Mouse (Mus musculus) liver, adult 2 months (tissue): ENCODE measurements at regions not wholly inside any gene's neighbourhood (a gene's known extent, or its start where the extent isn't known, plus 50 kb on each side); places are given as distances from the start of the nearest gene placed in this dataset.

ENCODE experiments used
- DNase-seq: peaks from one replicate; pipeline ENCODE4 v3.0.0-alpha.2; 2011; ENCODE audit warnings: low read depth, low spot score; ENCODE audit errors: extremely low read depth
- H3K27ac ChIP-seq: fragments of 200-500 bp; replicated peaks from 2 replicates; pipeline ENCODE4 v1.5.1; 2012; ENCODE audit warnings: low read depth, mild to moderate bottlenecking, control low read depth, inconsistent platforms, low read length; ENCODE audit not compliant: insufficient read depth
- H3K27me3 ChIP-seq: fragments of 200-500 bp; 2 replicates; pipeline ENCODE4 v1.6.1; 2012; ENCODE audit warnings: mild to moderate bottlenecking, moderate library complexity, low read length, inconsistent platforms; ENCODE audit not compliant: control insufficient read depth, insufficient read depth
- H3K36me3 ChIP-seq: fragments of 200-500 bp; 2 replicates; pipeline ENCODE4 v1.6.1; 2012; ENCODE audit warnings: low read length, inconsistent platforms; ENCODE audit not compliant: control insufficient read depth, insufficient read depth
- H3K4me1 ChIP-seq: fragments of 200-500 bp; 2 replicates; pipeline ENCODE4 v1.6.1; 2011; ENCODE audit warnings: low read length; ENCODE audit not compliant: control insufficient read depth, insufficient read depth
- H3K4me3 ChIP-seq: fragments of 200-500 bp; 2 replicates; pipeline ENCODE4 v1.5.1; 2011; ENCODE audit warnings: low read depth, mild to moderate bottlenecking, control low read depth, low read length, moderate library complexity; ENCODE audit not compliant: insufficient read depth
- H3K79me2 ChIP-seq: fragments of 200-500 bp; 2 replicates; pipeline ENCODE4 v1.6.1; 2012; ENCODE audit warnings: inconsistent platforms, mild to moderate bottlenecking, low read length, moderate library complexity; ENCODE audit not compliant: control insufficient read depth, insufficient read depth
- H3K9ac ChIP-seq: fragments of 200-500 bp; 2 replicates; pipeline ENCODE4 v1.6.1; 2012; ENCODE audit warnings: low read depth, mild to moderate bottlenecking, control low read depth, inconsistent platforms, low read length
- CTCF ChIP-seq: fragments of 200-500 bp; IDR thresholded peaks from 2 replicates; pipeline ENCODE4 v1.5.1; 2011; ENCODE audit warnings: low read depth, low read length, control low read depth
- POLR2A ChIP-seq: fragments of 200-500 bp; IDR thresholded peaks from 2 replicates; pipeline ENCODE4 v1.6.1; 2011; ENCODE audit warnings: low read length, control low read depth; ENCODE audit not compliant: insufficient read depth; ENCODE audit errors: extremely low read depth
- WGBS: fragments of 180-500 bp; shearing (Covaris S2); methylation state at CpG from one replicate; pipeline ENCODE4 v1.1.7; 2018; 5-methylcytosine and 5-hydroxymethylcytosine counted together

- Histone ChIP-seq H3K36me3 (no peaks in the 10 kb centered on the region), H3K79me2 (no peaks in the 10 kb centered on the region), H3K9ac (no peak overlapping the region), H3K27me3 (no peaks in the 10 kb centered on the region), H3K4me1 (no peaks in the 10 kb centered on the region), H3K27ac (no peak overlapping the region), H3K4me3 (no peak overlapping the region)
- DNase-seq = no peak
- no peak for TF ChIP-seq POLR2A
- WGBS = 82% methylated on average over 2 of the region's 2 CpGs
Measured at GRCm38 (mm10) chr13:72195881-72196280, 232.4 kb upstream of the Irx1 start.

GRCm38 (mm10) chr13:72198341-72199105 lies 235.0 kb upstream of the Irx1 start:
- TF ChIP-seq CTCF (no peak), POLR2A (no peak)
- H3K4me3 ChIP-seq = no peak overlapping the region
- H3K79me2 ChIP-seq = no peaks in the 10 kb centered on the region
- no peak overlapping the region for H3K9ac ChIP-seq
- H3K27ac ChIP-seq = no peak overlapping the region
- no peak for DNase-seq
- H3K36me3 ChIP-seq = no peaks in the 10 kb centered on the region
- no peaks in the 10 kb centered on the region for H3K27me3 ChIP-seq
- 80% methylated on average over 22 of the region's 22 CpGs for WGBS
- H3K4me1 ChIP-seq = no peaks in the 10 kb centered on the region

GRCm38 (mm10) chr13:72209518-72209917 lies 246.0 kb upstream of the Irx1 start:
- no peak overlapping the region for H3K27ac ChIP-seq
- H3K4me1 ChIP-seq = no peaks in the 10 kb centered on the region
- H3K36me3 ChIP-seq = no peaks in the 10 kb centered on the region
- no peak for DNase-seq
- no peaks in the 10 kb centered on the region for H3K79me2 ChIP-seq
- TF ChIP-seq CTCF (no peak), POLR2A (no peak)
- H3K27me3 ChIP-seq = no peaks in the 10 kb centered on the region
- no peak overlapping the region for H3K9ac ChIP-seq
- 87% methylated on average over 5 of the region's 5 CpGs for WGBS
- no peak overlapping the region for H3K4me3 ChIP-seq

- TF ChIP-seq CTCF (no peak), POLR2A (no peak)
- Histone ChIP-seq H3K27ac (no peak overlapping the region), H3K4me3 (no peak overlapping the region), H3K9ac (no peak overlapping the region), H3K27me3 (no peaks in the 10 kb centered on the region), H3K4me1 (no peaks in the 10 kb centered on the region), H3K36me3 (no peaks in the 10 kb centered on the region), H3K79me2 (no peaks in the 10 kb centered on the region)
- no peak for DNase-seq
- WGBS = 36% methylated on average over 10 of the region's 10 CpGs
Measured at GRCm38 (mm10) chr13:72209946-72210456, 246.5 kb upstream of the Irx1 start.

GRCm38 (mm10) chr13:72210474-72211309 lies 247.2 kb upstream of the Irx1 start:
- H3K4me3 ChIP-seq = no peak overlapping the region
- no peak overlapping the region for H3K9ac ChIP-seq
- 86% methylated on average over 7 of the region's 7 CpGs for WGBS
- H3K79me2 ChIP-seq = no peaks in the 10 kb centered on the region
- no peak for DNase-seq
- no peaks in the 10 kb centered on the region for H3K27me3 ChIP-seq
- no peak overlapping the region for H3K27ac ChIP-seq
- no peaks in the 10 kb centered on the region for H3K4me1 ChIP-seq
- no peaks in the 10 kb centered on the region for H3K36me3 ChIP-seq
- TF ChIP-seq CTCF = no peak
- TF ChIP-seq POLR2A = no peak
